ENCODE assay signal across 8 mouse cellular contexts in the genomic region with DNA sequence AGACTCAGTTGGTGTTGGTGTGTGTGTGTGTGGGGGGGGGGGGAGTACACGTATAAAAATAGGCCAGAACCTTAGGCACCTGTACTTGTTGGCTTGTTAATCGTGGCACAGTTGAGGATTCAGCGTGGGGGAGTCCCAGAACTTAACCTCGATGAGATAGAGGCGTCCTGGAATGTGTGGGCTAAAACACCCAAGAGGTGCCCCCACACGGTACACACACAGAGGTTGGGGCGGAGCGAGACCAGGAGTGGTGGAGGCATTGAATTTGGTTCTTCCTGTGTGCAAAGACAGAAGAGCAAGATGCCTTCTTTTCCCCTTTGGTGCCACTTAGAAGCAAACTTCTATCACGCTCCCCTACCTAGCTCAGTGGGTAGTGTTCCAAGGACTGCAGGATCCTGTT. TPM values are rescaled to one million over a fixed set of nuclear protein-coding genes. Genes with fewer than 3 reads are reported as not detected.
DNase-seq lines count a peak whose midpoint lies in the region; ATAC-seq lines count a peak whose summit lies in the region.

No protein-coding gene starts in this region.

- H3K4me2 ChIP-seq in kidney, embryonic 16.5 days (replicated peaks; ENCODE audit: low read depth, low read length), result peak overlapping the region; percentile 70
- H3K4me2 ChIP-seq in intestine, embryonic 15.5 days (replicated peaks), result peak overlapping the region; percentile 69

- 46% methylated on average over 9 of the region's 9 CpGs for WGBS in kidney, embryonic 16.5 days
- WGBS in intestine, embryonic 15.5 days, result 47% methylated on average over 9 of the region's 9 CpGs

- H3K4me3 ChIP-seq in kidney, embryonic 16.5 days (ENCODE audit: low read length), result peak overlapping the region; percentile 56
- peak overlapping the region; percentile 50 for H3K4me3 ChIP-seq in intestine, embryonic 15.5 days (replicated peaks)

- no peaks in the 10 kb centered on the region for H3K9me3 ChIP-seq in kidney, embryonic 16.5 days (ENCODE audit: low read length)
- H3K9me3 ChIP-seq in intestine, embryonic 15.5 days, result no peaks in the 10 kb centered on the region

- no peaks in the 10 kb centered on the region for H3K4me1 ChIP-seq in kidney, embryonic 16.5 days (ENCODE audit: insufficient read depth, low read length)
- no peaks in the 10 kb centered on the region for H3K4me1 ChIP-seq in intestine, embryonic 15.5 days (replicated peaks)

- peak overlapping the region; percentile 55; the same call in 1 of the 2 replicates for H3K9ac ChIP-seq in kidney, embryonic 16.5 days (replicated peaks; ENCODE audit: low read length)
- H3K9ac ChIP-seq in intestine, embryonic 15.5 days, result no peak overlapping the region

- no peak for DNase-seq in kidney, adult 18-20 months
- peak; percentile 4 for DNase-seq in brain, adult 2 months (ENCODE audit: low read depth, low spot score)
- DNase-seq in retina, embryonic 14.5 days (ENCODE audit: low spot score), result no peak
- no peak for DNase-seq in gastrocnemius, postnatal 4 days (ENCODE audit: low spot score in 2 of 2)
- no peak for DNase-seq in adrenal gland, postnatal 14 days

- H3K27me3 ChIP-seq in kidney, embryonic 16.5 days (ENCODE audit: insufficient read depth, low read length), result peaks cover 12% of the 10 kb centered on the region; the same call in 1 of the 2 replicates
- H3K27me3 ChIP-seq in intestine, embryonic 15.5 days (replicated peaks), result 0 out of 2 replicates have a peak, but pooled peaks cover 3% of the 10 kb centered on the region

- ATAC-seq in kidney, embryonic 16.5 days (ENCODE audit: low FRiP score, low TSS enrichment), result no peak
- ATAC-seq in intestine, embryonic 15.5 days, result peak; percentile 29
- 0 out of 2 replicates have a peak, but pooled peaks have one; percentile 8 for ATAC-seq in neutrophil, adult 5-6 weeks (ENCODE audit: extremely low read depth, insufficient number of reproducible peaks, low FRiP score, poor library complexity, severe bottlenecking)

- no peaks in the 10 kb centered on the region for H3K36me3 ChIP-seq in kidney, embryonic 16.5 days (ENCODE audit: insufficient read depth, low read length)
- H3K36me3 ChIP-seq in intestine, embryonic 15.5 days, result no peaks in the 10 kb centered on the region

- H3K27ac ChIP-seq in kidney, embryonic 16.5 days (ENCODE audit: low read length), result no peak overlapping the region
- H3K27ac ChIP-seq in intestine, embryonic 15.5 days, result no peak overlapping the region

RNA-seq across cellular contexts. Expression of a gene that starts 1.2 kb away (rescaled TPM):
- polyA plus RNA-seq in kidney, embryonic 16.5 days (2015; fragmentation: Nextera tagmentation; extraction: Ambion mirVana), result 3.7 and 4.6 TPM in 2 replicates
- polyA plus RNA-seq in intestine, embryonic 15.5 days (2015; fragmentation: Nextera tagmentation; extraction: Ambion mirVana), result 6.1 and 6.6 TPM in 2 replicates
- total RNA-seq in neutrophil, adult 5-6 weeks (2017), result 65.3 and 68.6 TPM in 2 replicates
- total RNA-seq in gastrocnemius, postnatal 4 days (2021), result 10 to 100 TPM; 12.1 to 12.7 TPM
- total RNA-seq in adrenal gland, postnatal 14 days (2021), result 4.1 and 4.2 TPM in 2 replicates
